Mouse (Mus musculus): ENCODE results near the gene Akap12. TPM values are rescaled to one million over a fixed set of nuclear protein-coding genes. Genes with fewer than 3 reads are reported as not detected.

Gene Akap12
- total RNA-seq, 1 experiment from 2014 or later, result 18.0 TPM

DNA sequence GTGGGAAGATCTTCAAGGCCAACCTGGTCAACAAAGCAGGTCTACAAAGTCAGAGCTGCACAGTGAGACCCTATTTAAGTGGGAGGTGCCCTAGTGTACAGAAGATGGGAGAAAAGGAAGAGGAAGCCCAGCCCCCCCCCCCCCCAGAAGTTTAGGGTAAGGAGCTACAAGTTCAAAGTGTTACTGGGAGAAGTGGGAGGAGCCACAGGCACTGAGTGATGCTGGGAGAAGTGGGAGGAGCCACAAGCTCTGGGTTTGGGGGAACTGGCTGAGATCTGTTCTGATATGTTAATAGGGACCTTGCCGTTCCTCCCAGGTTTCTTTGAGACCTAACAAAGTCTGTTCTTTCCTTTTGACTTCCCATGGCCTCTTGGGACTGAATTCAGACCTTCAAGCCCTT lies 18.6 kb downstream of the Akap12 start:
- no peak for DNase-seq

- no peak for DNase-seq
Observed at GRCm38 (mm10) chr10:4285752-4286151, 19.6 kb downstream of the Akap12 start.

DNA sequence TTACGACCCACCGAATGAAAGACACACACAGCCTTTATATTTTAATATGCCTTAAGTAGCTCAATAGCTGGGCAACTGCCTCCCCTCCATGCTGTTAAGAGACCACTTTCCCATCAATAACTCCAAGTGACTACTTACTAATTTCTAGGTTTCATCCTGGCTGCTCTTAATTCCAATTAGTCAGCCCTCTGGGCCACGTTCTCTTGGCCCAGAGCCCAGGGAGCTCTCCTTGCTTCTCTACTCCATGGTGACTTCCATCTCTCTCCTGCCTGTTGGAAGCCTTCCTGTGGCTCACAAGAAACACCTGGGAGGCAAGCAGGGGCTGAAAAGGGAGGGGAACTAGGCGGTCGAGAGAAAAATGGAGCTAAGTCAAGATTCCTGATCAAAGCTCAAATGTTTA lies 23.0 kb downstream of the Akap12 start:
- DNase-seq, result no peak

- DNase-seq, result no peak
Observed at GRCm38 (mm10) chr10:4289636-4290035, 23.5 kb downstream of the Akap12 start.

- no peak for DNase-seq
Observed at GRCm38 (mm10) chr10:4290145-4290544, 24.0 kb downstream of the Akap12 start.

DNA sequence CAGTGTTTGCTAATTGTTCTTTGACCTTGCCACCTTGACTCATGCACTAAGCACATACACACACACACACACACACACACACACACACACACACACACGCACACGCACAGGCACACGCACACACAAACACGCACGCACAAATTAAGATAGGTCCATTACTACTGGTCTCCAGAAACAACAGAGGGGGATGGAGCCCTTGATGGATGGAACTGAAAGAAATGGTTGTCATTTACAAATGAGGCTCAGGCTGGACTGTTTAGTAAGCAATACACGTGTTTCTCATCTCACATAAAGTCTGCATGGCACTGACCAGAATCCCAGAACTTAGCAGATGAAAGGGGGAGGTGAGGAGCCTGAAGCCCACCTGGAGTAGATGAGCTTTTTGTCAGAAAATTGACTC lies 24.4 kb downstream of the Akap12 start:
- no peak for DNase-seq

DNA sequence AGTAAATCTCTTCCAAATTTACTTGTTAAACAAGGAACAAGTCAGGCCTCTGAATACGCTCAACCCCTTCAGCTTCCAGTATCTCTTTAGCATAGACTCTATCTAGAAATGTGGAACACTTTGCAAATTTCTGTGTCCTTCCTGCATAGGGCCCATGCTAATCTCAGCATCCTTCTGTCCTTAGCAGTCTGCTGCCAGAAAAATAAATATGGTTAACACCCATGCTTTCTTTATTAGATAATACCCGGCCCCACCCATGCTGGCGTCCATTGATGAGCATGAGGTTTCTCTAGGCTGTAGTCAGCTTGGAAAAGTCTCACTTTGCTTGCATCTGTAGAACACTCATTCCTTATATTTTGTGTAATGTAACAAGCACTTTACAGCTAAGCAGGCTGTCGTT lies 27.2 kb downstream of the Akap12 start:
- DNase-seq, result no peak

GRCm38 (mm10) chr10:4303558-4303957 lies 37.4 kb downstream of the Akap12 start:
- no peak for DNase-seq

DNA sequence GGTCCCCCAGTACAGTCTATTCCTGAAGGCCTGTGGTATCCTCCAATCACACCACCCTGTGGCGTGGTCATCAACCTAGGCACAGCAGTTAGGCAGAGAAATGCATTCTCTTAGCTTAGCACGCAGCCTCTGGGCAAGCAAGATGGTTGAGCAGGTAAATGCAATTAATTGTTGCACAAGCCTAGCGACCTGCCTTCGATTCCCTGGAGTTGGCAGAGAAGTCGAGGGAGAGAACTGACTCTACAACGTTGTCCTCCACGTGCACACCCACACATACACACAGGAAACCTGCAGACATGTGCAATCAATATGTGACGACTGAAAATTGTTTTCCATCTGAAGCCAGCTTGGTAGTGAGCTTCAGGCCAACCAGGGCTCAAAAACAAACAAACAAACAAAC lies 57.7 kb downstream of the Akap12 start:
- no peak for DNase-seq

DNA sequence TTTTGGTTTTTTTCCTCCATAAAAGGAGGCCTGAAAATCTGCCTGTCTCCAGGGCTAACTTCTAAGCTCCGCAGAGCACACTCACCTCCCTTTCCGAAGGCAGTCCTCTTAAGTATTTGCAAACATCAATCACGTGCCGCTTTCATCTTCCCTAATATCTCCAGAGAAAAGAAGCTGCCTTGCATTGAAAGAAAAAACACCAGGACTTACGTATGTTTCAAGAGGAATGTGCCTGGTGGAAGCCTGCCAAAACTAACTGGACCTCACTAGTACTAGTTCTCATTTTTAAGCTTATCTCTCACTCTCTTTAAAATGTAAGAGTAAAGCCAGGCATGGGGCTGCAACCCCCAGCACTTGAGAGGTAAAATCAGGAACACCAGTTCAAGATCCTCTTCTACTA lies 59.4 kb downstream of the Akap12 start:
- DNase-seq, result no peak

GRCm38 (mm10) chr10:4327716-4328115 lies 61.5 kb downstream of the Akap12 start:
- DNase-seq, result no peak

DNA sequence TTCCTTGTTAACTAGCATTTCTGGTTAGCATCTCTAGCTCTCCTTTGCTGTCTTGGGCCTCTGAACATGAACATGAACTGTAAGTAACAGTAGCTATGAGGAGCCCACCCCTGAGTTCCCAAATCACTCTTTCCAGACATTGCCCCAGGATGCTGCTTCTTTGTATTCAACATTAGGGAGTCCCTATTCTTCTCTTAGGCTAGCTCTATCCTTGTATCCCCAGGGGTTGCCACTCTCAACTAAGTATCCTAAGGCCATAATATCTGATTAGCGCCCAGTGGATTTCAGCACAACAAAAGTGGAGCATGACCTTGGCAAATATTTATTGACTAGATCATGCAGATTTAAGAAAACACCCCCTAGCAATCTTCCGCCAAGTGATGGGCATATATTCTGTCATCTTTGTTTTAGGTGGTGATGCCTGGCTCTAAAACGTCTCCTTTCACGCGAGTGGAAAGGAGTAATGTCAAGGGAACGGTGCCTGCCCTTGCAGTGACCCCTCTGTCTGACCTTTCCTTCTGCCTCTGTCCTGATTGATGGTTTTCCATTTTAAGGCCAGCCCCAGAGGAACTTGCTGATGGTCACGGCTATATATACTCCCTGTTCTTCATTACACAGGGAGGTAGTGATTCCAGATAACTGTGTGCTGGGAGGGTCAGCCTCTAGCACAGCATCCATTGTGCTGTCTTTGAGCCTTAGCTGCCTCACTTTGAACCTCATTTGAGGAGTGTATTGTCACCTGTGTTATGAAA lies 66.2 kb downstream of the Akap12 start:
- no peak for DNase-seq

GRCm38 (mm10) chr10:4333319-4333718 lies 67.1 kb downstream of the Akap12 start:
- peak; percentile 38 for DNase-seq

- DNase-seq, result peak; percentile 88
Observed at GRCm38 (mm10) chr10:4334039-4334683, 68.0 kb downstream of the Akap12 start.

DNA sequence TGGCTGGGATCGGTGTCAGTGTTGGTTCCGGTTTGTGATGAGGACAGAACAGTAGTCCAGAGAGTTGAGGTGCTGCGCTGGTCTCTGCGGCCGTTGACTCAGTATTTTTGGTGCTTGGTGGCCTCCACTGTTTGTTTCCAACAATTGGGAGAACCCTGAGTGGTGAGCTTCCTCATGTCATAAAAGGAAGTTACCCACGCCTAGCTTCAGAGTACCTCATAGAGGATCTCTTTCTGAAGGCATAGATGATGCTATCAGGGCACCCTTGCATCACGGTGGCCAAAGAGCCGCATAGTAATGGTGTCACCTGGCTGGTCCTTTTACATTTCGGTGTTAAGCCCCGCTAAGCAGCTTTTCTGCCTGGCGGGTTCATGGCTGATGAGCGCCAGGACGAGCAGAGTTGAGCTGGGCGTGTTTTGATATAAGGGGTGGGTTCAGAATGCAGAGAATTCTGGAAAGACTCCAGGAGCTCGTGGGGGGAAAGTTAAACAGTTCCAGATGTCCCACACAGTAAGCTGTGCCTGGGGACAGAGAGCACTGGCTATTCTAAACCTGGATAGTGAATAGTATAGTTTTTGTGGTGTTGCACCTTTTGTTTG lies 72.8 kb downstream of the Akap12 start:
- no peak for DNase-seq

GRCm38 (mm10) chr10:4341430-4341829 lies 75.2 kb downstream of the Akap12 start:
- peak; percentile 51 for DNase-seq

DNA sequence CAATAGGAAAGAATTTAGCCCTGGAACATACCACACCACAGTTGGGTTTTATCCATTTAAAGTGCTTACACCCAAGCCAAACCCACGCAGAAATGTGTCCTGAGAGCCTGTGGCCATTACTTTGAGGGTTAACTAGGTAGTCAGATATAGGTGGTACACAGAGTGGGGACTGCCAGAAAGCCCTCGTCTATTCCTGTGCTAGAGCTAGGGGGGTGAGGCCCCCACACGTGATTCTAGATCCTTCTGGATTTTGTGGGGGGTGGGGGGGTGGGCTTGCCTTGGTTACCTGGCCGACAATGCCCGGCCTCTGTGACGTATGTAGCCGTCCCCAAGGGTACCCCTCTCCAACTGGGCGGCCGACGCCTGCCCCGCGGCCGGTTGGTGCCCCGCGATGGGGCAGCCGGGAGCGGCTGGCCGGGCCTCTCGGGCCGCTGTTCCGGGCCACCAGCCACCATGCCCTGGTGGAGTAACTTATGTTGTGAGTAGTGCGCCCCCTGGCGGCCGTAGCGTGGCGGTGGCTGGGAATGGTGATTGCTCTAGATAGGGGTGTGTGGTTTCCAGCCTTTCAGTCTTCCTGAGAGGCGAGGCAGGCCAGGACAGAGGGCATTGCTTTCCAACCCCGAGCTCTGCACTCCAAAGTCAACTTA lies 80.4 kb downstream of the Akap12 start:
- peak; percentile 95 for DNase-seq

DNA sequence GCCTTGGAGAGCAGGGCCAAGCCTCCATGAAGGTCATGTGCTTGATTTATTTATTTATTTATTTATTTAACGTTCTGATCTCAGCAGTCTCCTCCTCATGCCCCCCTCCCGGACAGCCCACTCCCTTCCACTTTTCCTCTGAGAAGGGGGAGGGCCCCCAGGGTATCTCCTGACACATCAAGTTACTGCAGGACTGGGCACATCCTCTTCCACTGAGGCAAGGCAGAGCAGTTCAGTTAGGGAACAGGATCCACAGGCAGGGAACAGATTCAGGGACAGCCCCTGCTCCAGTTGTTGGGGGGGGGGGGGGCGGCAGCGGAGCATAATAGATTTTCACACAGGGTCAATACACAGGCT lies 80.9 kb downstream of the Akap12 start:
- no peak for DNase-seq

- peak; percentile 52 for DNase-seq
Observed at GRCm38 (mm10) chr10:4347591-4347990, 81.4 kb downstream of the Akap12 start.

DNA sequence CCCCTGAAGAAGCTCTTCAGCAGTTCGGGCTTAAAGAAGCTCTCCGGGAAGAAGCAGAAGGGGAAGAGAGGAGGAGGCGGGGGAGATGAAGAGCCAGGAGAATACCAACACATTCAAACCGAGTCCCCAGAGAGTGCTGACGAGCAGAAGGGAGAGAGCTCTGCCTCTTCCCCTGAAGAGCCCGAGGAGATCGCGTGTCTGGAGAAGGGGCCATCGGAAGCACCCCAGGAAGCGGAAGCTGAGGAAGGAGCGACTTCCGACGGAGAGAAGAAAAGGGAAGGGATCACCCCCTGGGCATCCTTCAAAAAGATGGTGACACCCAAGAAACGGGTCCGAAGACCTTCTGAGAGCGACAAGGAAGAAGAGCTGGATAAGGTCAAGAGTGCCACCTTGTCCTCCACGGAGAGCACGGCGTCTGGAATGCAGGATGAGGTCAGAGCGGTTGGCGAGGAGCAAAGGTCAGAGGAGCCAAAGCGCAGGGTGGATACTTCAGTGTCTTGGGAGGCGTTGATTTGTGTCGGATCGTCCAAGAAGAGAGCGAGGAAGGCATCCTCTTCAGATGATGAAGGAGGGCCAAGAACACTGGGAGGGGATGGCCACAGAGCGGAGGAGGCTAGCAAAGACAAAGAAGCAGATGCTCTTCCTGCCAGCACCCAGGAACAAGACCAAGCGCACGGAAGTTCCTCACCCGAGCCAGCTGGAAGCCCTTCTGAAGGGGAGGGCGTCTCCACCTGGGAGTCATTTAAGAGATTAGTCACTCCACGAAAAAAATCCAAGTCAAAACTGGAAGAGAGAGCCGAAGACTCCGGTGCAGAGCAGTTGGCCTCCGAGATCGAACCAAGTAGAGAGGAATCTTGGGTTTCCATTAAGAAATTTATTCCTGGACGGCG lies 88.4 kb downstream of the Akap12 start:
- no peak for DNase-seq

GRCm38 (mm10) chr10:4355882-4356451 lies 89.8 kb downstream of the Akap12 start:
- no peak for DNase-seq

- DNase-seq, result no peak
Observed at GRCm38 (mm10) chr10:4356640-4357039, 90.5 kb downstream of the Akap12 start.

All from adrenal gland, postnatal 25 days (tissue).